Mouse (Mus musculus): ENCODE data around the gene Parm1. TPM values are rescaled to one million over a fixed set of nuclear protein-coding genes. Genes with fewer than 3 reads are reported as not detected.

Gene Parm1
- total RNA-seq, 2 experiments from 2014 or later, result 46.3 to 46.8 TPM

DNA sequence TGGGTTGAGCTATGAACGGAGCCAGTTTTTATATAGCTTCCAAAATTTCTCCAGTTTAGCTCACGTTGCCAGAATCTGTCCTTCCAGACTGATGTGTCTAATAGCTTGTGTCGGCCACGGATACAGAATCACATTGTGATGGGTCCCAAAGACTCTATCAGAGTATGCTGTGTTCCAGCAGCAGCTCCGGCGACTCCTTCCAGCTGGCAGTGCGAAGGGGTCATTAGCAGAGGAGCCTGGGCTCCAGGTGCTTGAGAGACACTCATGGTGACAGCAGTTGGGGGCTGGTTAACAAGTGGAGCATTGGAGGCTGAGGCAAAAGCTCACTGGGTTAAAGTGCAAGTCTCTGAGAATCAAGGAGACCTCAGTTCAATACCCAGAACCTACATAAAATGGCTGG, 61.5 kb downstream of the Parm1 start:
- DNase-seq, result no peak

DNA sequence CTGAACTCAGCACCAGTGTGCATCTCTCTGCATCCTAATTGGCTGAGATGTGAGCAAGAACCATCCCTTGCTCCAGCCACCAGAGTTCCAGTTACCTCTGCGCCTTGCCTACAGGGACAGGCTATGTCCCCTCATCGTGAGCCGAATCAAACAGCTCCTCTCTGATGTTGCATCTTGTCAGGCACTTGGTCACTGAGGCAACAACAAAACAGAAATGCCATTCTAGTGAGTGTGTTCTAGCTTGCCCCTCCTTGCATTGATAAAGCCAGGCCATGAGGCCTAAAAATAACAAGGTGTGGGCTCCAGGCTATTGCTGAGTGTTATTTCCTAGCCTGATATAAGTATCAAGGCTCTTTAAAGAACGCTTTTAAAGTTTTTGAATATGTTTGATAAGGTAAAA, 64.4 kb downstream of the Parm1 start:
- no peak for DNase-seq

DNA sequence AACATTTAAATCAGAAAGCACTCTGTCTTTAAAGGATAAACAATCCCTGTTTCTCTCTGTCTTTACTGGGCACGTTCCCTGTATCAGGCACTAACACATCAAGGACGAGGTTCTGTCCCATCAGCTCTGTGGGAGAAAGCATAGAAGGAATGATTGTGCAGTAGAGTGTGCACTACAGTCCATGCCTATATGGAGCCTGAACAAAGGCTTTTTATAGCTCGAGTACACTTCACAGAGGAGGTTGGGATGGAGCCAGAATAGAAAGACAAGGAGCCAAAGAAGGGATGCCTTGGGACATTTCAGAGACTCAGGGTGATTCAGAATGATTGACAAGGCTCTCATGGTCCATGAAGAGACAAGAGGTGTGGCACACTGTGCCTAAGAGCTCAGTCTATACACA, 68.8 kb downstream of the Parm1 start:
- DNase-seq, result no peak

DNA sequence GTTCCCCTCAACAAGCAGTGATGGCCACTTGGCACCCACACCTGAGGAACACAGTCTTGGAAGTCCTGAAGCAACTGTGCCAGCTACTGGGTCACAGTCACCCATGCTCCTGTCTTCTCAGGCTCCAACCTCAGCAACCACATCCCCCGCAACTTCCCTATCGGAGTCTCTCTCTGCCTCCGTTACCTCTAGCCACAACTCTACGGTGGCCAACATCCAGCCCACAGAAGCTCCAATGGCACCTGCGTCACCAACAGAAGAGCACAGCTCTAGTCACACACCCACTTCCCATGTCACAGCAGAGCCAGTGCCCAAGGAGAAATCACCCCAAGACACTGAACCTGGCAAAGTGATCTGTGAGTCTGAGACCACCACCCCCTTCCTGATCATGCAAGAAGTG, 76.7 kb downstream of the Parm1 start:
- no peak for DNase-seq

DNA sequence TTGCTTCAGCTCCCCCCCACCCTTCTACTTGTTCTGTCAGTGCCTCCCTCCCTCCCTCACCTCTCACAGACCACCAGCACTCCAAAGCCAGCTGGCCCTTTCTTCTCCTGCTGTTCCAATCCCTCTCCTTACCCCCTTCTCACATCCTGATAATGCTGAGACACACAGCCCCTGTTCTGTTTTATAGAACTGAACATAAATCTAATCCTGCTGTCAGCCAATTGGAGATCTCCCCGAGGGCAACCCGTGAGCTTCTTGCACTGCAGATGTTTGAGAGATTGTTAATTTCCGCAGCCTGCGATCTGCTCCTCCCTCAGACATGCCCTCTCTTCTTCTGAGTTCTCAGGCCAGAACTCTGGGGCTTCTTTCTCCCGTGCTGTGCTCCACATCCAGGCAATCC, 79.8 kb downstream of the Parm1 start:
- no peak for DNase-seq

DNA sequence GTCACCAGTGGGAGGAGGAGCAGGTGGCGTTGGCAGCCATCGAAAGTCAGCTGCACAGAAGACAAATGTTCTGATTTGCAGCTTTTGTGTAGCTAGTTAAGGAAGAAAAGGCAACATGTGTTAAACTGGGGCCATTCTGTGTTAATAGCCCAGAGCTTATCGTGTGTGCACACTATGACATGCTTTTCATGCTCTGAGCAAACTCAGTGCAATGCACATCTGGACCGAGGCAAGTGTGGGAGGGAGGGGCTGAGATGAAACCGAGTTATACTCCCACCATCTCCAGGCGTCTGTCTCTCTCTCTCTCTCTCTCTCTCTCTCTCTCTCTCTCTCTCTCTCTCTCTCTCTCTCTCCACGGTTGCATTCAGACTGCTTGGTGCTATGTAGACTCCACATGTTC, 82.4 kb downstream of the Parm1 start:
- DNase-seq, result peak in 1 of 2 experiments; percentile 19

DNA sequence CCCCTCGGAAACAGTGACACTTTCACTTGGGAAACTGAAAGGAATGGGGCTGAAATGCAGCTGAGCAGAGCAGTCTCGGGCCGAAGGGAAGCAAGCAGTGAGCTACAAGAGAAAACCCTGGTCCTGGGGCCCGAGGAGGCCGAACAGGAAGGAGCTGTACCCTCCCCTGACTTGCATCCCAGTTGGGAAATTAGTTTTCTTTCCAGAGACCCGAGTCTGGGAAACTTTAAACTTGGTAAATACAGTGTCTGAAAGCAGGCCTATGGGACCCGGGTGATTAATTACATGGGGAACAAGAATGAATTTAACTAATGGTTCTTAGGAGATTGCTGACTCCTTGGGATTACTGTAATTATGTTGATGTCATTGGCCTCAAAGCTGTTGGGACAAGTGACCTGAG, 85.9 kb downstream of the Parm1 start:
- DNase-seq, result no peak

DNA sequence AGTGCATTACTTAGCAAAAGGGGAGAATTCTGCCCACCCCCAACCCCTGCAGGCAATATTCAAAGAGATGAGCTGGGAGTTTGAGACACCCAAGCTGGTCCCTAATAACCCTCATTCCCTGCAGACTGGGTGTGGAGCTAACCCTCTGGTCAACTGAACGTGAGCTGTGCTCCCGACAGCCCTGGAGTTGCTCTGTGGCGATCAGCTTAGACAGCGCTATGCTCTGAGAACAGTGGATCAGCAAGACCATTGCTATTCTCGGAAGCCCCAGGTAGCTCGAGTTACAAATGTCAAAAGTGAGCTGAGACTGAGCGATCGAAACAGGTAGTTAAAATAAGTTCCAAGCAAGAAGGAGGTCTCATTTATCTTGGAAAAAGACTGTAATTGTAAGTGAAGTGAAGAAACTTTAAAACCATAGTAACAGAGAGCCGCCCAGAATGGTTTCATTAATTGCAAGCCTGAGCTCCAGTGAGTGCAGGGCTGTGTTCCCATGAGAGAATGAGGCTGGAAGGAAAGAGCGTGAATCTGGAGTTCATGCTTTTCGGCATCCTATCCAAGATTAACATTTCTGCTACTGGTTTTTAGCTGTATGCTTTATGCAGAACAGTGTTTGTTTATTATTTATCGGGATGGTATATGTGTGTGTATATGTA, 86.5 kb downstream of the Parm1 start:
- no peak for DNase-seq

DNA sequence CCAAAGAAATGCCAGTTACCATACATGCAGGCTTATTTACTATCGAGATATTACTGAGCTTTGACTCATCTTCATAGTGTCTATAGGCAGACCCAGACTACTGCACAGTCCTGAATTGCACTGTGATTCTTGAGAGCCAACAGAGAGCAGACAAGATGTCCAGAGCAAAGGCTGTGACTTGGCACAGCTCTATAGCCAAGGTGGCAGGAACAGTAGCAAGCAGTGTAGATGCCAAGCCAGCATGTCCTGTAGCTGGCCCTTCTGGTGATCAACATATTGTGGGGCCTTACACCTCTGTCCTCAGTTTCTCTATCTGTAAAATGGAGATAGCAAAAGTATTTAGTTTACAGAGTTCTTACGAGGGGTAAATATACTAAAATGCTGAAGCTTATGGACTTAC, 89.8 kb downstream of the Parm1 start:
- no peak for DNase-seq

DNA sequence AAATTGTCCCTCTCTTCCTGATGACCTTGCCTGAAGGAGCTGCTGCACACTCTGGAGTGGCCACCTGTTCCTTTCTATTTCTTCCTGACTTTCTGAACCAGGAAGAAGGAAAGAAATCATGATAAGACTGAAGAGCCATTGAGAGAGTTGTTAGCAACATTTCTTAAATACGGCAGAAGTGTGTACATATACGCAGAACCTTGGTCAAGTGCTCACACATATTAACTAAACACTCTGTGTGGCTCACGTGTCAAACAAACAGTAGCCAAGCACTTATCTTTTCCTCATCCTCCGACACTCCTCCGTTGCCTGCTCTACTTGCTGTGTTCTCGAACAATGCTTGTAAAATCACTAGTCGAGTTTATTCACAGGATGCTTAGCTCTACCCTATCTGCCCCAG, 90.4 kb downstream of the Parm1 start:
- DNase-seq, result no peak

DNA sequence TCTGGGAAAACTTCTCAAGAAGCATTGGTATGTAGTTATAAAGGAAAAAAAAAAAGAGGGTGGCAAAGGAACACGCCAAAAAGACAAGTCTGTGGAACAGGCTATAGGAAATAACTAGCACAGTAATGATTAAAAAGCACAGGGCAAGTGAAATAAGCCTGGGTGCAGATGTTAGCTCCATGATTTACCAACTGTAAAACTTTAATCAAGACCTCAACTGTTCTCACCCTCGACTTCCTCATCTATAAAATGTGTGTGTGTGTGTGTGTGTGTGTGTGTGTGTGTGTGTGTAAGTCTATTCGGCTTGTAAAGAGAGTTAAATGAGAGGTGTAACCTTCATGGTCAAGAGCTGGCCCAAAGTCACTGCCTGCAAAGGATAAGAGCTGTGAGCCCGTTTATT, 91.6 kb downstream of the Parm1 start:
- no peak for DNase-seq

DNA sequence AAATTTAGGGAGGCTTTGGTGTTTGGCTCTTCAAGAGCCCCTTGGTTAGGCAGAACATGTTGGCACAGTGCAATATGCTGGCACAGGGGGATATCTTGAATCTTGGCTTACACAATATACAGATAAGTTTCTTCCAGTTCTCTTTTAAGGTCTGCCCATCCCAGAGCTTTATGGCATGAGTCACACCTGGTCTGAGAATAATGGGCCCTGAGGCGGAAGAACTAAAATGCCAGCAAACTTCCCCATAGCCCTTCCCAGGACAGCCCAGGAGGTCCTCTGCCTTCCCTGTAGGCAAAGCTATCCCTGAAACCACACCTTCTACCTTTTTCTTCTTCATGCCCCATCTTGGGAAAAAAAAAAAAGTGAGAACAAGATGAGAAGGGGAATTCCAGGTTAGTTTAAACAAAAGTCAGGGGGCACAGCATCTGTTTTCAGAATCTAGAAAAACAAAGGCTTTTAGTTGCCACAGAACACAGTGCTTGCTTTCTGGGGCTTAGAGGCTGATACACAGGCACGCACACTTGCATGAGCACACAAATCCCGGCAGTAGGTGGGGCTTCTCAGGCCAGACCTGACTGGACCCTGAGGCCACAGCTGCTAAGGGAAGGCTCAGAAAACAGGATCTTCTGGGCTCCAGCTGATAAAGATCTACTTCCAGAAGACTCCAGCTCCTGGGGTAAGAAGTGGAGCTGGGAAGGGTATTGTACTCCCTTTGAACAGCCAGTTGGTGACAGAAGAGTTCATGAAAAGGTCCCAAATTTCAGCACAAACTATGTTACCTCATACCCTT, 92.3 kb downstream of the Parm1 start:
- no peak for DNase-seq

DNA sequence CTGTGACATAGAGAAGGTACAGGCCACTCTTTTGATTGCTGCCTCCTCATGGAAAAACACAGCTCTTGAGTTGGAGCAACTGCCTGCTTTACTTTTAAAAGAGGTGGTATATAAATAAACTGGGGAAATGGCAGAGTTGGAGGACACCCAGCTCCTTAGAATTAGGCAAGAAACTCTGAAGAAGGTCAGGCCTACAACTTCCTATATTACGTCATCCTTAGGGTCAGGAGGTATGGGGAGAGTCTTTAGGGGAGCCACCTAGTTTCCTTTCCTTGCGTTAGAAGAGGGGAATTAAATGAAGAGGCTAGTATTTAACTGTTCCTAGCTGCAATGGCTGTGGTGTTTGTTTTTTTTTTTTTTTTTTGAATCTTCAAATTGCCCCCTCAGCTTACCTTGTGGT, 93.1 kb downstream of the Parm1 start:
- no peak for DNase-seq

DNA sequence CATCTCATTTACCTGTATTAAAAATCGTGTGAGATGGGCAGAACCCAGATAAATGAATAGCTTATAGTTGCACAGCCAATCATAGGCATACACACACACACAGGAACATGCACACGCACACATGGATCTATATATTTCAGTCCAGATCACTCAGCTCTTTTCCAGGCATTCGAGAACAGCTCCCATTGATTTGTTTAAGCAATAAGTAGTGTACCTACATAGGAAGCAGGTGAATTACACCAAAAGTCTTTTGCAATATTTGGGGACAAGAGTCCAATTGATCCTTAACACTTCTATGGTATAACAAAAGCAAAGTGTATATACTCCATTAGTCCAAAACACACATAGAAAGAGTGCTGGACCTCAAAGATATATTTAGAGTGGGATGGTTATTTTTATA, 94.2 kb downstream of the Parm1 start:
- no peak for DNase-seq

DNA sequence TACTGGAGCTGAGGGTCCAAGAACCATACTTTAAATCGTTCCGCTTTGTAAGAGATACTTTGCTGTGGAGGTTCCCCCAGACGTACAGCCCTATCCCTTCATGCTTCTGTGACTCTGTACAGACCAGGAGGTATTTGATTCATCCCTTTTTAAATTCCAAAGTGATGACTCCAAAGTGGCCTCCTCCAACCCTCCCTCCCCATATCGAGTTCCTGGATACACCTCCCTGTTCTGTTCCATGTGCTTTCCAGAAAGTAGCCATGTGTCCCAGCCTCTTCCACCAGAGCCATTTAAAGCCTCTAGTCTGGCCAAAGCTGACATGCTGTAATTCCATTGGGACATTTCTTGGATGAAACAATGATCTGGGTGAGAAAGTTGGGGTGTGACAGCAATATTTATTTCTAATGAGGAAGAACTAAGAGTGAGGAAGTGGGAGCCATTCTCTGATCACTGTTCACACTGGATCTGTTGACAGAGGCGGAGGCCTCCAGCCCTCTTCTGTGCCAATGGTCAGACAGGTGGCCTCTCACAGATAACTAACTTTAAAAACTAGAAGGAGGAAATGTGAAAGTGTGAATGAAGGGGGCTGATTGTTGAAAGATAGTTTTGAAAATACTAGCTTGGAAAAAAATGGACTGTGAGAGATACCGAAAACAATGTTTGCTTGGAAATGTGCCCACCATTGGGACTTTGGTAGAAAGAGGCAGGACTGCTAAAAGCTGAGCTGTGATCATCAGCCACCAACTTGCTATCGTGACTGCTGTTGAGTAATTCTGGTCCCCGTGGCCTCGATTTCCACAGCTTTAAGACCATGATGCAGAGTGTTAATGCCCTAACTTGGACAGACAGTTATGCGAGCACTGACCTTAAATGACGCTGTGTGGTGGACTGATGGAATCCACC, 100.2 kb downstream of the Parm1 start:
- no peak for DNase-seq

DNA sequence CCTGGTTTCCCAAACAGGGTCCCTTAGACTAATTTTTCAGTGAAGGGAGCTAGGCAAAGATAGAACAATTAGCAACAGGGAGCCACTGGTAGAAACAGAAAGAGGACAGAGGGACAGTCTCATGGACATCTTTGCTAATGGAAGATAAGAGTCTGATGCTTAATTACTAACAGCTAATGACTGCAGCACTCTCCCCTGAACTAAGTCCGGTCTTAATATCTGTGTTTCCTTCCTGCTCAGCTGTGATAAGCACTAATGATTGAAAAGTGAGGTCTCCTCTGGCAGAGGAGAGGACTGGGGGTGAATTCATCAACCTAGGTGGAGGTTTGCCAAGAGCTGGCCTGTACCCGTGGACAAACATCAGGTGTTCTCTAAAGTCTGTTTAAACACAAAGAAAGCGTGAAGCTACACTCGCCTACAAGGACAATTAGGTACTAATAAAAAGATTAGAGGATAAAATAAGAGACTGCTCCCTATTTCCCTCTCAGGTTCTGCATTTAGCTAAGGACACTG, 101.3 kb downstream of the Parm1 start:
- DNase-seq, result no peak

DNA sequence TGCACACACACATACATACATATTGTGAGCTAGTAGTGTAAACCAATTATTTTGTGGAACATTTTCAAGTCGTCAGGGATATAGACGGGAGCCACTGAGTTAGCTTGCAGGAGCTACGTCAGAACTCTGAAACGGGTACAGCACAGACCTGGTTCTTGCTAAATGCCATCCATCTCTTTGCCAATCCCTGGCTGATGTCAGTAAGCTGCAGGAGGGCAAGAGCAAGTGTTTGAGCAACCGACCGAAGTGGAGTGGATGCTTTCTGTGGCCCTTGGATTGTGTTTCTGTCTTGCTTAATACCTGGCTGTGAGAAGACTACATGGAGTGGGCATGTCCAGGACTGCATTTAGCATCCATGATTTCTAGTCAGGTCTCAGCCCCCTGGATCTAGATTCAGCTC, 103.8 kb downstream of the Parm1 start:
- no peak for DNase-seq

DNA sequence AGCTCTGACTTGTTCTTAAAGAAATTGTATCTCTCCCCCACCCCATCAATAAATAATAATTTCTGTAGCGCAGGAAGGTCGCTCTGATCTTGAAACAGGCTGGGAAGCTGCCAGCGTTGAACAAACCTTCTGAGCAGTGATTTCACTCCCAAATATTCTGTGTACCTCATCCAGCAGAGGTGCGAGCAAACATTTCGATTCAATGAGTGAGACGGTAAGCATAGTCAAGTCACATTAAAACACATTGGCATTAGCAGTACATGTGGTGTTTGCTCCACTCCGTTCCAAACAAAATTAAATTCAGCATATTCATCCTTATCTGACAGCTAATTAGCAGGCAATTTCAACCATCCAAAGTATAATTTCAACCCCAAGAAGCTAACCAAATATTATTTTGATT, 109.4 kb downstream of the Parm1 start:
- DNase-seq, result no peak

DNA sequence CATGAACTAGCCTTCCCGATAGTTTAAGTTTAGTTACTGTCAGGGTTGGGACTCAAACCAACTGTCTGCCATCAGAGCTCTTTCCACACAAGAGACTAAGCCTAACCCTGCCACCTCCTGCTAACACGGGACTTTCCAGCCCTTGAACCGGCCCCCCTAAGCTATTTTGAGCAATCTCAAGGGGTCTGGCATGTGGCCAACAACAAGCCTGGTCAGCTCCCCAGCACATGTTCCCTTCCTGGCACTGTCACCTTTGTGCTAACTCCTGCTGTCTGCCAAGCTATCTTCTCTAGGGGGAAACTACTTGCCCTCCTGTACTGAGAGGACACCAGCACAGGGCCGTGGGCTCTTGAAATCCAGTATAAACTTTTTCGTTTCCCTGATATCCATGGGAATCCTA, 112.1 kb downstream of the Parm1 start:
- DNase-seq, result no peak

DNA sequence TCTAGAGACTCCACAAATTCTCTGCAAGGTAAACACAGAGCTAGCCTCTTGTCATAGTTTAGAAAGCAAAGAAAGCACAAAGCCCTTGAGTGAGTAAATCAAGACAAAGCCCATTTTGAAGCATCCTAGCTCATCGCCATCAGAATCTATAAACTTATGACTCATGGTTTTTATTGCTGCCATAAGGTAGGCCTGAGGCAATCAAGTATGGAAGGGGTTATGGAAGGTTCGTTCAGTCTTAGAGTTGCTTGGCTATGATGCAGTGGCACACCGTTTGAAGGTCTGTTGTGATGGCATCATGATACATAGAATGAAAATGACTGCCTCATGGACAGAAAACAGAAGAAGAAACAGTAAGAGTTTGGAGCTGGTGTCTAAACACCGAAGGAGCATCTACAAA, 133.9 kb downstream of the Parm1 start:
- no peak for DNase-seq

DNA sequence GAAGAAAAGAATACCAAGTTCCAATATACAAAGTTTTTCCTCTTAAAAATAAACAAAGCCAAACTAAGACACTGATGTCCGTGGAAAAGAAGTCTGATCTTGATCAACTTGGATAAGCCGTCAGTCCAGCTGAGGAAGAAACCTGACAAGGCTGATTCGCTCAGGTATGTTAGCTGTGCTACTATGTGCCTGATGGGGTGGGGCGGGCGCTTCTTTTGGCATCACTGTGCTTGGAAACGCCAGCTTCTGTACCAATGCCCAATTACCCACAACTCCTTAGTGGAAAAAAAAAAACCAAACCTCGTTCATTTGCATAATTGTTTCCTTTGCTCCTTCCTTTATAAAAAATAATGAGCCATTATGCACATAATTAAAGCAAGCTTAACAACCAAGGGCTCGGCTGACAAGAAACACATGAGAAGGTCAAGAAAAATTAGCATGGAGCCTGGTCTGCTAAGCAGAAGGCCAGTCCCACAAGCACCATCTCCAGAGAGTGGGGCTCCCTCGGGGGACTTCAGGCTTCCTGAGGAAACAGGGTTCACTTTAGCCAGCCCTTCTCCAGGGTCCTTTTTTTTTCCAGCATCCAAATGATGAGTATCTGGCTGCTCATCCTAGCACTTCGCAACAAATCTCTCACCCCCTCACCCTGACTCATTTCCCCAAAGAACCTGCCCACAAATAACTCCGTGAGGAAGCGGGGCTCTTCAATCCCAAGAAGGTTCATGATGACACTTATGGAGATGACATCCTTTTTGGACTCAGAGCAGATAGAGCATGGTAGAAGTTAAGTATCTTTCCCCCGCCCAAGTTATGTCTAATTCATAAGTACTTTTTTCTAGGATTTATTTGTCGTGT, 135.9 kb downstream of the Parm1 start:
- no peak for DNase-seq
